8 mouse cellular contexts compared by ENCODE assay signal in the genomic region with DNA sequence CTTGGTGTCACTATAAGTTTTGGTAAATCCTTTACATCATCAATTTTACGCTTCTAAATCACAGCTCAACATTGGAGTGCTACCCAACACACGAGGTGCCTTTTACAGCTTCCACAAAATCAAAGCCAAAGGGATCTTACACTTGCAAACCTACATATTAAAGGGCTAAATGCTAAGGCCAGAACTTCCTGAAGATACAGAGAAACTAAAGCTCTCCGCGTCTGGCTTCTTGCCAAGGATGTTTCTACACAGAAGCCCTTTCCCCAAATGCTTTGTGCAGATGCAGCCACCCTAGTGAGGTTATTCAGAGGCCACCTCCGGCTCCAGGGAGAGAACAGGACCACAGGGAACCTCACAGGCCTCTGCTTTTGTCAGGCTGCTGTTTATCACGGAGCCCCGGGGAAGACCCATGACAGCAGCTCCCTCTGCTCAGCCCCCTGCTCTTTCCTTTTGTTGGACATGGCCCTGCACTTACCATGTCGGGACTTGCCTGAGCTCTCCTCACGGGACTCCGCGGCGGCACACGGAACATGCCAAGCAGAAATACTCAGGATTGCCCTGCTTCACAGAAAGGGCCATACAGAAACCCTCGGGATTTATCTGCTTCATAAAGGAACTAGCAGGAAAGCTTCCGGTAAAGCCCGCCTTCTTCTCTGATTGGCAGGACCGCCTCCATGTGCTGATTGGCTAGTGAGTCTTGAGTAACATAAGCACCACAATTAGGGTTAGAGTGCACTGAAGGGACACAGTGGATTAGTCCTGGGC. TPM values are rescaled to one million over a fixed set of nuclear protein-coding genes. Genes with fewer than 3 reads are reported as not detected.
DNase-seq lines count a peak whose midpoint lies in the region; ATAC-seq and TF ChIP-seq lines count a peak whose summit lies in the region.
"Not testable (repeated sequence)": the region's sequence is repeated elsewhere in the genome, so short reads cannot be mapped to it uniquely, and the experiment has no call there.

A gene (minus strand): TSS at position 653 of the 765 bp plus-strand sequence.

- H3K27me3 ChIP-seq in hindbrain, embryonic 16.5 days (replicated peaks; ENCODE audit: control insufficient read depth, insufficient read depth, low read length), result not testable (repeated sequence)

- not testable (repeated sequence) for H3K9me3 ChIP-seq in hindbrain, embryonic 16.5 days (ENCODE audit: control insufficient read depth, low read length)

- H3K4me2 ChIP-seq in hindbrain, embryonic 16.5 days (ENCODE audit: low read length), result peak within 1 kb of the TSS; percentile 61

- not testable (repeated sequence) for H3K36me3 ChIP-seq in hindbrain, embryonic 16.5 days (ENCODE audit: control insufficient read depth, insufficient read depth, low read length)

- 0% methylated on average over 15 of the region's 17 CpGs for WGBS in hindbrain, embryonic 16.5 days

- H3K9ac ChIP-seq in hindbrain, embryonic 16.5 days (ENCODE audit: low read depth, low read length), result peak within 1 kb of the TSS; percentile 80

- ATAC-seq in hindbrain, embryonic 16.5 days, result peak; percentile 100

- H3K4me3 ChIP-seq in gastrocnemius, adult 2 months, result peak within 1 kb of the TSS; percentile 88
- peak within 1 kb of the TSS; percentile 67 for H3K4me3 ChIP-seq in hindbrain, embryonic 16.5 days (ENCODE audit: low read length)

- not testable (repeated sequence) for H3K4me1 ChIP-seq in hindbrain, embryonic 16.5 days (ENCODE audit: control insufficient read depth, insufficient read depth, low read depth, low read length)

- intact Hi-C loops in gastrocnemius, adult 2 months (cut with DNase I), result not testable (repeated sequence)

- TF ChIP-seq CTCF in gastrocnemius, adult 2 months (IDR thresholded peaks at IDR 0.05), result not testable (repeated sequence)

- H3K27ac ChIP-seq in gastrocnemius, adult 2 months, result peak within 1 kb of the TSS; percentile 89
- H3K27ac ChIP-seq in hindbrain, embryonic 16.5 days (ENCODE audit: low read depth, low read length), result peak within 1 kb of the TSS; percentile 91

- peak; percentile 91 for DNase-seq in ZHBTc4 (ENCODE audit: low read depth, low spot score)
- peak; percentile 50 to 81 for DNase-seq in cerebellum, postnatal 4 days (ENCODE audit: low spot score in 2 of 2)
- peak; percentile 87 for DNase-seq in gastrocnemius, adult 2 months
- peak; percentile 85 for DNase-seq in left cerebral cortex, adult 11 months (ENCODE audit: low spot score)
- peak; percentile 97 for DNase-seq in lung, postnatal 36 days
- peak; percentile 91 for DNase-seq in retina, embryonic 14.5 days (ENCODE audit: low spot score)
- DNase-seq in thymus, postnatal 36 days, result peak; percentile 80 to 82

RNA-seq across cellular contexts. Expression of the gene that starts here (rescaled TPM):
- 1 to 10 TPM in 1 of 2 experiments, under 1 TPM in 1; 0.92 to 1.6 TPM for total RNA-seq in gastrocnemius, adult 2 months (2021)
- polyA plus RNA-seq in hindbrain, embryonic 16.5 days (2015; fragmentation: Nextera tagmentation; extraction: Ambion mirVana), result 14.2 and 15.6 TPM in 2 replicates

Comparison
In these comparisons a context has a peak if more than half of its experiments do, and no peak if none do; other contexts are left out.
1. Peak in every context shown above with its lines: DNase-seq, ATAC-seq, H3K4me3 ChIP-seq and H3K27ac ChIP-seq.